Mouse (Mus musculus) megakaryocyte, embryonic 14.5 days (primary cell): ENCODE results near the gene Slamf7.

Experiments
- FLI1 ChIP-seq: IDR thresholded peaks from 2 replicates; pipeline ENCODE4 v1.6.1; 2012; ENCODE audit warnings: low read length, inconsistent platforms, mixed read lengths
- GATA1 ChIP-seq: IDR thresholded peaks from 3 replicates; pipeline ENCODE4 v1.6.1; 2012; ENCODE audit warnings: mixed read lengths, low read length, inconsistent platforms, borderline replicate concordance

DNA sequence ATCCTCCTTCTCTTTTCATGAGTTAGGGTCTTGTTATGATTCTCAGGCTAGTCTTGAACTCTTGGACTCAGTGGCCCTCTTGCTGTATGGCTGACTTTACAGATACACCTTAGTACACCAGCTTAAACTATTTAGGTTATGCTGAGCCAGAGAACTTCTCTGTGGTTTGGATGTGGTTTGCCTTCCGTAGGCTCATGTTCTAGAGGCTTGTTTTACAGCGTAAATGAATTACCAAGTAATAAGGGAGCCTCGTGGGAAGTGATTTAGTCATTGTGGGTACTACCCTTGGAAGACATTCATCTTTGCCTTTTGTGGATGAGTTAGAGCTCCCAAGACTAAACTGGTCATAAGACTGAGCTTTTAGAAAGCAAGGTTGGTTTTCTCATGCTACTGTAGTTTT lies 25.0 kb downstream of the Slamf7 start:
- TF ChIP-seq GATA1 (no peak), FLI1 (no peak)
